Mouse (Mus musculus) forebrain, embryonic 15.5 days (tissue): ENCODE measurements around the gene Olfr969. TPM values are rescaled to one million over a fixed set of nuclear protein-coding genes. Genes with fewer than 3 reads are reported as not detected.
"Not testable (repeated sequence)": the region's sequence is repeated elsewhere in the genome, so short reads cannot be mapped to it uniquely, and the experiment has no call there.

Experiments used
- ATAC-seq: fragments of 200-750 bp; cut with Nextera tagmentation; replicated peaks from 2 replicates; pipeline ENCODE4 v1.8.0; 2017; ENCODE audit warnings: mild to moderate bottlenecking, moderate TSS enrichment, moderate library complexity
- H3K27ac ChIP-seq: fragments of 300-500 bp; sonication (generic); replicated peaks from 2 replicates; pipeline ENCODE4 v1.5.1; 2015; ENCODE audit warnings: mild to moderate bottlenecking, inconsistent platforms
- H3K27me3 ChIP-seq: fragments of 300-500 bp; sonication (generic); 2 replicates; pipeline ENCODE4 v1.6.1; 2015; ENCODE audit warnings: inconsistent platforms
- H3K36me3 ChIP-seq: fragments of 300-500 bp; sonication (generic); 2 replicates; pipeline ENCODE4 v1.6.1; 2015; ENCODE audit warnings: mild to moderate bottlenecking, inconsistent platforms
- H3K4me1 ChIP-seq: fragments of 300-500 bp; sonication (generic); 2 replicates; pipeline ENCODE4 v1.6.1; 2015; ENCODE audit warnings: inconsistent platforms
- H3K4me2 ChIP-seq: fragments of 300-500 bp; sonication (generic); replicated peaks from 2 replicates; pipeline ENCODE4 v1.6.1; 2015; ENCODE audit warnings: mild to moderate bottlenecking, inconsistent platforms
- H3K4me3 ChIP-seq: fragments of 300-500 bp; sonication (generic); 2 replicates; pipeline ENCODE4 v1.5.1; 2015; ENCODE audit warnings: mild to moderate bottlenecking, inconsistent platforms
- H3K9ac ChIP-seq: fragments of 300-500 bp; sonication (generic); replicated peaks from 2 replicates; pipeline ENCODE4 v1.6.1; 2015; ENCODE audit warnings: mild to moderate bottlenecking, inconsistent platforms
- H3K9me3 ChIP-seq: fragments of 300-500 bp; sonication (generic); 2 replicates; pipeline ENCODE4 v1.6.1; 2016; ENCODE audit warnings: inconsistent platforms
- WGBS: fragments of 180-500 bp; shearing (Covaris S2); methylation state at CpG from one replicate; pipeline ENCODE4 v1.1.7; 2015; ENCODE audit warnings: mixed read lengths; 5-methylcytosine and 5-hydroxymethylcytosine counted together
- polyA plus RNA-seq: library from polyadenylated mRNA; unstranded; fragments of >200 nt; fragmentation: Nextera tagmentation; extraction: Ambion mirVana; gene quantifications from 2 replicates; pipeline ENCODE4 v1.2.1, GENCODE M21; 2015

Olfr969 gene
- not detected in 2 replicates for polyA plus RNA-seq

- 81% methylated on average over 2 of the region's 2 CpGs for WGBS
Measured at GRCm38 (mm10) chr9:39790558-39790957, at the start of gene Olfr969. Gene Olfr969, plus strand, starts transcription at chr9:39790945.

DNA sequence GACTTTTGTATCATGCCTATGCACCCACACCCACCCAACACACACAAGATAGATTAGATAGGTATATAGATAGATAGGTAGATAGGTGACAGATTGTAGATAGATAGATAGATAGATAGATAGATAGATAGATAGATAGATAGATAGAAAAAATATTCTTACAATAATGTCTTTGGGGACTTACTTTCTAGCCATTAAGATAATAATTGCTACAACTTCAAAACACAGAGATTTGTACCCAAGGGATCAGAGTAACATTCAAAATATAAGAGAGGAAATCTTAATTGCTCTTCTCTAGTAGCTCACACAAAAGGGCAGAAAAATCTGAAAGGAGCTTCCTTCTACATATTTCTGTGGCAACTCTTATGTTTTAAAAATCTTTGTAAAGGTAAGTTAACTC, 44.8 kb upstream of the Olfr969 start, which contains the start of gene Olfr967:
Gene Olfr967 (plus strand): TSS at position 301 of the 400 bp plus-strand sequence.
- Histone ChIP-seq H3K36me3 (no peaks in the 10 kb centered on the region), H3K27me3 (no peaks in the 10 kb centered on the region), H3K4me1 (no peaks in the 10 kb centered on the region), H3K9ac (no peak within 1 kb of the TSS), H3K4me3 (no peak within 1 kb of the TSS), H3K4me2 (no peak within 1 kb of the TSS), H3K27ac (no peak within 1 kb of the TSS), H3K9me3 (no peaks in the 10 kb centered on the region)
- no peak for ATAC-seq

More at GRCm38 (mm10) chr9:39790558-39790957, at the start of gene Olfr969:
- Histone ChIP-seq H3K27ac (no peak within 1 kb of the TSS), H3K27me3 (no peaks in the 10 kb centered on the region), H3K36me3 (no peaks in the 10 kb centered on the region), H3K4me1 (no peaks in the 10 kb centered on the region), H3K9ac (no peak within 1 kb of the TSS), H3K4me2 (no peak within 1 kb of the TSS), H3K9me3 (no peaks in the 10 kb centered on the region), H3K4me3 (no peak within 1 kb of the TSS)
- no peak for ATAC-seq

- Histone ChIP-seq H3K4me3 (no peak overlapping the region), H3K9me3 (no peaks in the 10 kb centered on the region), H3K4me1 (no peaks in the 10 kb centered on the region), H3K27me3 (no peaks in the 10 kb centered on the region), H3K9ac (no peak overlapping the region), H3K4me2 (no peak overlapping the region), H3K27ac (no peak overlapping the region), H3K36me3 (no peaks in the 10 kb centered on the region)
- 83% methylated on average over 1 of the region's 1 CpGs for WGBS
- ATAC-seq: no peak
Measured at GRCm38 (mm10) chr9:39746428-39746827, 44.3 kb upstream of the Olfr969 start.

GRCm38 (mm10) chr9:39783153-39783552, 7.6 kb upstream of the Olfr969 start, which contains the start of gene Olfr968:
Gene Olfr968, minus strand, starts transcription at chr9:39783253.
- WGBS: 86% methylated on average over 1 of the region's 1 CpGs
- H3K4me2 ChIP-seq: no peak within 1 kb of the TSS
- no peak within 1 kb of the TSS for H3K27ac ChIP-seq
- no peak within 1 kb of the TSS for H3K9ac ChIP-seq
- ATAC-seq: no peak
- no peaks in the 10 kb centered on the region for H3K9me3 ChIP-seq
- H3K4me3 ChIP-seq: no peak within 1 kb of the TSS
- H3K27me3 ChIP-seq: no peaks in the 10 kb centered on the region
- H3K4me1 ChIP-seq: no peaks in the 10 kb centered on the region
- no peaks in the 10 kb centered on the region for H3K36me3 ChIP-seq

GRCm38 (mm10) chr9:39808560-39808959, 17.8 kb downstream of the Olfr969 start, which contains the start of gene Olfr970:
Gene Olfr970, plus strand, starts transcription at chr9:39808860.
- Histone ChIP-seq H3K4me1 (no peaks in the 10 kb centered on the region), H3K27me3 (no peaks in the 10 kb centered on the region), H3K27ac (no peak within 1 kb of the TSS), H3K4me3 (no peak within 1 kb of the TSS), H3K9ac (no peak within 1 kb of the TSS), H3K36me3 (no peaks in the 10 kb centered on the region), H3K4me2 (no peak within 1 kb of the TSS), H3K9me3 (no peaks in the 10 kb centered on the region)
- whole genome bisulfite sequencing: 75% methylated on average over 4 of the region's 4 CpGs
- no peak for ATAC-seq

DNA sequence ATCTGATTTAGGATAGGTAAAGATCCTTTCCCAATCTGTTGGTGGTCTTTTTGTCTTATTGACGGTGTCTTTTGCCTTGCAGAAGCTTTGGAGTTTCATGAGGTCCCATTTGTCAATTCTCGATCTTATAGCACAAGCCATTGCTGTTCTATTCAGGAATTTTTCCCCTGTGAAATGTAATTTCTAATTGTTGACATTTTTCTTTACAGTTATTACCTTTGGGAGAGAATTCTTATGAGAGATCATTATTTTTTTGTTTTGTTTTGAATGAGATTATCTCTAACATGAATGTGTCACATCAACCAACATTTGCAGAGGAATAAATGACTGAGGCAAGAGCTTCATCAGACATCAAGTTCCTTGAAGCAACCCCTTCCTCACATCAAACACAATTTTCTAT, 45.8 kb downstream of the Olfr969 start, which contains the start of gene Olfr971:
Gene Olfr971 (plus strand): TSS at position 301 of the 400 bp plus-strand sequence.
- not testable (repeated sequence) for H3K4me1 ChIP-seq, H3K27me3 ChIP-seq, H3K9me3 ChIP-seq, H3K27ac ChIP-seq, H3K36me3 ChIP-seq, H3K4me2 ChIP-seq, H3K4me3 ChIP-seq, ATAC-seq, H3K9ac ChIP-seq
- 94% methylated on average over 2 of the region's 2 CpGs for WGBS

Other genes with a start within 250 kb of the Olfr969 start
- gene Olfr958, start 236.9 kb upstream of the Olfr969 start, polyA plus RNA-seq: not detected in 2 replicates
- not detected in 2 replicates for gene Olfr959, start 215.4 kb upstream of the Olfr969 start, polyA plus RNA-seq
- 38.8 and 53.5 TPM in 2 replicates for gene AW551984, start 186.5 kb upstream of the Olfr969 start, polyA plus RNA-seq
- gene Olfr148, start 180.3 kb upstream of the Olfr969 start, polyA plus RNA-seq: not detected in 2 replicates
- gene Olfr960, start 169.6 kb upstream of the Olfr969 start, polyA plus RNA-seq: not detected in 2 replicates
- gene Olfr961, start 145.9 kb upstream of the Olfr969 start, polyA plus RNA-seq: not detected in 2 replicates
- gene Olfr963, start 123.7 kb upstream of the Olfr969 start, polyA plus RNA-seq: not detected in 2 replicates
- not detected in 2 replicates for gene Olfr149, start 83.8 kb upstream of the Olfr969 start, polyA plus RNA-seq
- gene Olfr965, start 79.6 kb upstream of the Olfr969 start, polyA plus RNA-seq: not detected in 2 replicates
- not detected in 2 replicates for gene Olfr150, start 60.0 kb upstream of the Olfr969 start, polyA plus RNA-seq
- gene Olfr967, start 44.7 kb upstream of the Olfr969 start, polyA plus RNA-seq: not detected in 2 replicates
- gene Olfr968, start 7.7 kb upstream of the Olfr969 start, polyA plus RNA-seq: not detected in 2 replicates
- not detected in 2 replicates for gene Olfr970, start 17.9 kb downstream of the Olfr969 start, polyA plus RNA-seq
- gene Olfr971, start 45.9 kb downstream of the Olfr969 start, polyA plus RNA-seq: not detected in 2 replicates
- not detected in 2 replicates for gene Olfr972, start 75.5 kb downstream of the Olfr969 start, polyA plus RNA-seq
- not detected in 2 replicates for gene Olfr229, start 116.4 kb downstream of the Olfr969 start, polyA plus RNA-seq
- not detected in 2 replicates for gene Olfr974, start 146.6 kb downstream of the Olfr969 start, polyA plus RNA-seq
- not detected in 2 replicates for gene Olfr975, start 161.1 kb downstream of the Olfr969 start, polyA plus RNA-seq
- not detected in 2 replicates for gene Olfr976, start 170.2 kb downstream of the Olfr969 start, polyA plus RNA-seq
- gene Olfr978, start 201.2 kb downstream of the Olfr969 start, polyA plus RNA-seq: not detected in 2 replicates
- not detected in 2 replicates for gene Olfr979, start 212.5 kb downstream of the Olfr969 start, polyA plus RNA-seq
- gene Olfr980, start 218.6 kb downstream of the Olfr969 start, polyA plus RNA-seq: not detected in 2 replicates
- not detected in 2 replicates for gene Olfr981, start 230.5 kb downstream of the Olfr969 start, polyA plus RNA-seq